Mouse (Mus musculus) hindlimb bud, embryonic 11.5 days (tissue): ENCODE data around the gene Smpd3.
"Not testable (repeated sequence)": the region's sequence is repeated elsewhere in the genome, so short reads cannot be mapped to it uniquely, and the experiment has no call there.

Experiments used
- DNase-seq: peaks from one replicate; pipeline ENCODE4 v3.0.0-alpha.2; 2012; ENCODE audit warnings: low read depth, low spot score; ENCODE audit errors: extremely low spot score

Gene Smpd3

DNA sequence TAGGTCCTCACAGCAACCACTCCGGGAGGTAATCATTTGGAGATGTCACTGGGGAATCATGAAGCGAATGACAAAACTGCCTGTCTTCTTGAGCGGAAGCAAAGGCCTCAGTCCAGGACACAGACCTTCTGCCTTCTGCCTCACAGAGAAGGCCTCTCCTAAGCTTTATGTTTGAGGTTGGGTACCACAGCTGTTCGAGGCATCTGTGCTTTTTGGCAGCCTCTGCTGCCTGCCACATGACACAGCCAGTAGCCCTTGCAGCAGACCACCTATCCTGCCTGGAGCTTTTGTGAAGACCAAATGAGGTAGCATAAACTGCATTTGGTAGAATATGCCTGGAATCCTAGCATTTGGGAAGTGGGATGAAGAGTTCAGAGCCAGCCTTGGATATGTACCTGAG lies 11.2 kb downstream of the Smpd3 start:
- DNase-seq, result no peak

- DNase-seq, result no peak
Observed at GRCm38 (mm10) chr8:106321434-106321833, 16.4 kb downstream of the Smpd3 start.

GRCm38 (mm10) chr8:106320002-106320401 lies 17.8 kb downstream of the Smpd3 start:
- DNase-seq, result no peak

DNA sequence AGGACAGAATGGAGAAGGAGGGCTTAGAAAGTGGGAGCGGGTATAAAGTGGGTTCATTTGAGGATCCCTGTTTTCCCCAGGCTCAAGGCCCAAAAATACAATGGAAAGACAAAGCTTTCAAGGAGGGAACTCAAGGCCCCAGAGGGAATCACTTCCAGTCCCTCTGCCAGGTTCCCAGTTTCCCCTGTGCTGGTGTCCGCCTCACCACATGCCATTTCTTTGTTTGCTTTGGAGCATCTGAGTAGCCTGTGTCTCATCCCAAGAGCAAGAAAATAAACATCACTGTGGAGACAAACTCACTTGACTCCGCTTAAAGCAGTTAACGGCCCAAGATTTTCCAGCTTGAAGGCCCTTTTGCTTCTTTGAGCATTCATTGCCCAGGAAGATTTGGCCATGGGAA lies 20.7 kb downstream of the Smpd3 start:
- no peak for DNase-seq

- no peak for DNase-seq
Observed at GRCm38 (mm10) chr8:106316506-106316905, 21.3 kb downstream of the Smpd3 start.

DNA sequence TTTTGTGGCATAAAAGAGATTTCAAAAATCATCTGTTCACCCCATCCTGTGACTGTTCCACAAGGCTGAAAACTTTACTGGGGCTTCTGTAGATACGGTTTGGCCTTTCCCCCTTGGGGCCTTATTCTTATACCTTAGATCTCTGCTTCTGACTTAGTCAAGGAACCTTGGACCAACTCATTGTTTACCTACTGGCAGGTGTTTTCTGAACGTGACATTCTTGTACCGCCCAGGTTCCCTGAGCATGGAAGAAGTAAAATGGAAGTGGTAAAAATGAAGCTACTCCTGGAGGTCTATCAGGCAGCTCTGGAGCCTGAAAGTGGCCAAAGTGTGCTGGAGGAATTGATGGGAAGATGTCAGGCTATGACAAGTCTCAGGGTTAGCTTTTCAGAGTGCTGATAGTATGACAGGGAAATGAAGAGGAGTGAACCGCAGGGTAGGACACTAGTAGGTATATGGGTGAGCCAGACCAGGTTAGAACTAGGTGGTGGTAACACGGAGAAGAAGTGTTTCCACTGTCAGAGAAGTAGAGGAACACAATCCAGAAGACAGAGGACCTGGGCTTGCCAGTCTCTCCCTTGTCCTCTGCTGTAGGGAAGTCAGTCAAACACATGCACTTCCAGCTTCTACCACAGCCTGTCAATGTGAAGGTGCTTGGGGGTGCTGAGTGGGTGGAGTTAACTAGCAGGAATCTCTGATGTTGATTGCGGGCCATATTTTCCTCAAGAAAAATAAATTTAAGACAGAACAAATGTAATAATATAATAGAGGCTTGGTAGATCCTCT lies 22.2 kb downstream of the Smpd3 start:
- no peak for DNase-seq

DNA sequence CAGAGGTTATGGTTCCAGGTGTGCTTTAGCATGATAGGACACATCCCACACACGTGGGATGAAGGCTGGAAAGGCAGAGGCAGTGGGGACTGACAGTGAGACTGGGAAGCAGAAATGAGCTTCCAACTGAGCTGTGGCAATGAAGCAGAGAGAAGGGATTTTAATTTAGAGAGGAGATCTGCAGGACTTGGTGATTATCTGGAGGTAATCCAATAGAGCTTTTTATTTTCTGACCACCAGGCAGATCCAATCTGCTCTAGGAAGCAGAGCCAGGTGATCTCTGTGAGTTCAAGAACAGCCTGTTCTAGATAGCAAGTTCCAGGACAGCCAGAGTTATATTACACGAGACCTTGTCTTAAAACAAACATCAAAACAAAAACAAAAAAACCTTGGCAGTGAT lies 24.0 kb downstream of the Smpd3 start:
- no peak for DNase-seq

DNA sequence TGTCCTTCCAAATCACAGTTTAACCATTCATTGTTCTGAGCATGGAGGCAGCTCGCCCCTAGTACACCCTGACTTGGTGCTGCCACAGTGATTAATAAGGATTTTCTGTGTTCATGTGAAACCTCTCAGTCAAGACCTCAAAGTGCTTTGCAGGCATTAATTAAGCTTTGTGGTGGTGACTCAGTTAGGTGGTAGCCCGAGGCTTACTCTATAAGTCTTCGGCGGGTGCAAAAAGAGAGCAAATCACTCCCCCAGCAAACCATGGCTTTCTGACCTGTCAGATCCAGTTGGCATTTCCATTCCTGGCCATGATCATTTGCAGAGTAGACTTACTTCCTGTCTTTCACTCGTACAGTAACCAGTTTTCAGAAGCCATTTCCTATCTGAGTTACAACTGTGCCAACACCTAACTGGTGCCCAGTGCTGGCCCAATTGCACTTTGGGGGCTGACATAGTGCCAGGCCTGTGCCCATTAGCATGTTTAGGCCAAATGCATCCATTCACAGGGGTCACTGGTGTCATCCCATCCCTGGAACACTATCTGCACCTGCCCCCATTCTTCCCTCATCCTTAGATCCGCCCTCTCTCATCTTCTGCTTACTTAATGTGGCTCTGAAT lies 24.6 kb downstream of the Smpd3 start:
- no peak for DNase-seq

DNA sequence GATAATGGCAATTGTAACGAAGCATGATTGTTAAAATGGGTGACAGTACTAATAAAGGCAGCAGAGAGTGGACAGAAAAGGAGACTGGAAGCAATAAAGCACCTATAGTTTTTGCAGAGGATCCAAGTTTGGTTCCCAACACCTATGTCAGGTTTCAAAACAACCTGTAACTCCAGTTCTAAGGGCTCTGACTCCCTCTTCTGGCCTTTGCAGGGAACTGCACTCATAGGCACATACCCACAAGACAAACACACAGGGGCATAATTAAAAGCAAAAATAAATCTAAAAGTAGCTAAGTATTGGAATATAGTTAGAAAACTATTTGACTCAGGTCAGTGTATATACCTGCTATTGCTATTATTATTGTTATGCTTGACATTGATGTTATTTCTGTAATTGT lies 25.8 kb downstream of the Smpd3 start:
- DNase-seq, result no peak

DNA sequence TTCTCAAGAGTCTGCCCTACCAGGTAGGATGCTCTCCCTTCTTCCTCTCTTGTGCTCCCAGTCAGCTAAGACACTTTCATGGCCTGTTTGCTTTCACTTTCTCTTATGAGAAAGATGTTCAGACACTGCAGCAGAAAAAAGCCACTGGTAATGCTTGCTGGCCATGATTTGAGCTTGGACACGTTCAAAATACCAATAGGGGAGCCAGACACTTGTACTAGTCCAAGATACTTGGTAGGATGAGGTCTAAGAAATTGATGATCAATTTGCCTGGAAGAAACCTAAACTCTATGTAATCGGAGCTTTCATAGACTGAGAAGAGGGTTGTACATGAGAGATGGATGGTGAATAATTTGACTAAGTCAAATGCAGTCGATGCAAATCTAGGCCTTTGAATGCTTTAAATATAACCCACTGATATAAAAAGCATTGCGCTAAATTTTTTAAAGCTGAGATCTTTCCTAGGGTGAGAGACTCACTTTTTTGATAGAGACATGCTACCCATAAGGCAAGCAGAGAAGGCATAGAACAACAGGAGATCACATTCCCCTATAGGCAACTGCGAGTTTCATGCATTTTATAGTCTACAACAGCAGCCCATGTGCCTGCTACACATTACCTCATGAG lies 27.6 kb downstream of the Smpd3 start:
- DNase-seq, result no peak

- DNase-seq, result not testable (repeated sequence)
Observed at GRCm38 (mm10) chr8:106308082-106308786, 29.6 kb downstream of the Smpd3 start.

DNA sequence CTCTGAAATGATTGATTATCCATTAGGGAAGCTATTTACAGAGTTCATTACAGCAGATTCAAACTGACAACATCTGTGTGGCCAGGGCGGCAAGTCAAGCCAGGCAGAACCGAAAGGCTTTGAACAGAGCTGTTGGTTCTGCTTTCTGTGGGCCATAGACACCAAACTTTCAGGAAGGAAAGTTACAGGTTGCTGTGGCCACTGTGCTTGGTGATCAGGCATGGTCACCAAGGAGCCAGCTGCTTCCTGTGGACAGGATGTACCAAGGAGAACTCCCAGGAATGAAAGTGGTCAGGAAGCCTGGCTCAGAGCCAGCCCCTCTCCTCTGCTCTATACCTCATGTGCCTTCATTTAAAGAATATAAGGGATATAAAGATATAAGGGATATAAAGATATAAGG lies 30.2 kb downstream of the Smpd3 start:
- DNase-seq, result no peak

GRCm38 (mm10) chr8:106306711-106307248 lies 31.0 kb downstream of the Smpd3 start:
- not testable (repeated sequence) for DNase-seq

DNA sequence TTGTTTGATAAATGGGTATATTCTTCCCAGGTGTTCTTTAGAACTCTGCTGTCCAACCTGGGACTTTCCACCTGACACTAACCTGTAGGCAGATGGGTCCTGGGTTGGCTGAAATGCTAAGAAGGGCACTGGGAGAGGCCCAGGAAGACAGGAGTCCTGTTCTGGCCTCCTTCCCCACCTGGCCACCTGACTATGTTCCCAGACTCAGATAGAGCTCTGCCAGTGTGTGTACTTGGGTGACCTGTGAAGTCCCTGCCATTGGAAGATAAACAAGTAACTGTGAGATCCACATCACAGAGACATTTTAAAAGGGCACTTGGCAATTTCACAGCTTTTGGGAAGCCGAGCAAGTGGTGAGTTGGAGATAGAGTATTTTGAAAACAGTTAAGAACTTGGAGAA lies 31.7 kb downstream of the Smpd3 start:
- DNase-seq, result no peak

- no peak for DNase-seq
Observed at GRCm38 (mm10) chr8:106305301-106305700, 32.5 kb downstream of the Smpd3 start.

DNA sequence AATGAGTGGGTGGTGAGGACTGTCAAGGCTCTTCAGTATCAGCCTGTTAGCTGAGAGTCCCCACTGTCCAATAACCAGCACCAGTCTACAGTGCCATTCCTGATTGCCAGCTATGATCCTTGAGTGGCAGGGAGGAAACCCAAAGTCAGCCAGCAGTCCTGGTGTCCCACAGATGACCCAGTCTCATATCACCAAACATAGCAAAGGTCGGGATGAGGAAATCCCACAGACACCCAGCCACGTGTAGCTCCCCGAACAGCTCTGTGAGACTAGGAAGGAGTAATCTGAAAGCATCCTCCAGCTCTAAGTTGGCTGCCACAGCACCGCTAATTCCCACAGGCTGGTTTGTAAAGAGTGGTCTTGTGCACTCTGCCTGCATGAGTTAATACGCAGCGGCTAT lies 33.5 kb downstream of the Smpd3 start:
- DNase-seq, result no peak

DNA sequence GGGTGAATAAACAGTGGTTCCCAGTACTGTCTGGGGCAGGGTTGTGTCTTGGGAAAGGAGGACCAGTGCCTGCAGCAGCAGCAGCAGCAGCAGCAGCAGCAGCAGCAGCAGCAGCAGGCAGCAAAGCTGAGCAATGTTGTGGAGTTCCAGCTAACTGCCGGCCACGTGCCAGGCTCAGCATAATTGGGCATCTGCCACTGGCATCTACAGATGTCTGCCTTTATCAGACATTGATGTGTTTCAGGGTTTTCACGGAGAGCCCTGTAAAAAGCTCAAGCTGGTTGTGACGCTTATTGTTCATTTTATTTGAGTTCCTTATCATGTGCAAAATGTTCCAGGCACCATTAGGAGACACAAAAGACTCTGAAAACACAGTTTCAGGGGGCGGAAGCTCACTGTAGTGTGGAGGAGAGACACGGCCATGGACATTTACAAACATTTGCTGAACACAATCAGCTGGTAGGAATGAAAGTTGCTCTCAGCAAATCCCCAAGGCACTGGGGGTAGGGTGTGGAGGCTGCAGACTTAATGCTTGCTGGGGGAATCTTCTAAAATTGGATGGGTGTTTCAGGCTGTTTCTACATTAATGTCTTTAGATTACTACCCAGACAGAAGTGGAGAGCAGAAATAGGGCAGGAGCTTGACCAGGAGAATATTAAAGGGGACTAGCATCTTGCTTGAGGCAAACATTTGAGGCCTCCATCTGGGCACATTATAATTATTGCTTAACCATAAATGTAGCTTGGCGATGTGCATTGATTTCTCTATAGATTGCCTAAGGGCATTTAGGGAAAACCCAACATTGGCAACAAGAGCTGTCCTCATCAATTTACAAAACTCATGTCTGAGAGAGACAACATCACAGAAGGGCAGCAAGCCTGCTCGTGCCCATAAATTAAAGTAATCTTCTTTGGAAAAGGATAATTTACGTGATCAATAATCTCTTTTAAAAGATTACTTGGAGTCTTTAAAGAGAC lies 36.8 kb downstream of the Smpd3 start:
- DNase-seq, result no peak

DNA sequence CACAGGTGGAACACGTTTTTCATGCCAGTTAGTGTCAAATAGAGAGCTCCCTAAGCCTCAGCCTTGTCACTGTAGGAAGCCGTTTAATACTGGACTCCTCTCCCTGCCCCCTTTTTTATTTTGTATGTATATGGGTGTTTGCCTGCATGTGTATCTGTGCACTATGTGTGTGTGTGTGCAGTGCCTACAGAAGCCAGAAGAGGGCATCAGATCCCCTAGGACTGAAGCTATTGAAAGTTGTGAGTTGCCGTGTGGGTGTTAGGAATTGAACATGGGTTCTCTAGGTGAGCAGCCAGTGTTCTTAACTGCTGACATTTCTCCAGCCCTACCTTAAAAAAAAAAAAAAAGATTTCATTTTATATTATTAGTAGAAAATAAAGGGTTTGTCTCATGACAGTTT lies 38.1 kb downstream of the Smpd3 start:
- DNase-seq, result no peak

DNA sequence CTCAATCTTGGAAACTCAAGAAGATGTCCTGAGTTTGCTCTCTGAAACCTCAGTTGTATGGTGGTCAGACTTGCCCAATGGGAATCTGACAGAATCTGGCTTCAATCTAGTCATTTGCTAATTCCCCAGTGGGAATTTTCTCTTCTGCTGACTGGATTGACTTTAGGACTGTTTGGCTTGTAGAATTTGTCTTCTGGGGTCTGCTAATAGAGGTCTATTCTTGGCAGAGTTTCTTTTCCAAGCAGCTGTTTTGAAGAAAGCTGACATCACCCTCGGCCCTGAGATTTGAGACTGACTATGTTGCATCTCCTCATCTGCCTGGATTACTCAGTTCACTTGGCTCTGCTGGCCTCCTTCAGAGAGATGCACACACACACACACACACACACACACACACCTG lies 38.9 kb downstream of the Smpd3 start:
- no peak for DNase-seq

- no peak for DNase-seq
Observed at GRCm38 (mm10) chr8:106298261-106298660, 39.5 kb downstream of the Smpd3 start.
